Mouse (Mus musculus) mouse embryonic stem cell (cell line): ENCODE data around the gene Nfe2l2.

Experiments
- in situ Hi-C, 2 experiments: fragments of 300-500 bp; cut with MboI; formaldehyde crosslinking; loops; 1 replicate in 1 of 2; 3 replicates in 1 of 2; pipeline ENCODE4 v1.14.3; 2019 to 2020; ENCODE audit warnings: low sequenced_read_pairs in 2 of 2, low pct_unique_long_range_greater_than_20kb in 1 of 2, mixed read lengths in 1 of 2; ENCODE audit not compliant: unreplicated experiment in 1 of 2

Gene Nfe2l2

DNA sequence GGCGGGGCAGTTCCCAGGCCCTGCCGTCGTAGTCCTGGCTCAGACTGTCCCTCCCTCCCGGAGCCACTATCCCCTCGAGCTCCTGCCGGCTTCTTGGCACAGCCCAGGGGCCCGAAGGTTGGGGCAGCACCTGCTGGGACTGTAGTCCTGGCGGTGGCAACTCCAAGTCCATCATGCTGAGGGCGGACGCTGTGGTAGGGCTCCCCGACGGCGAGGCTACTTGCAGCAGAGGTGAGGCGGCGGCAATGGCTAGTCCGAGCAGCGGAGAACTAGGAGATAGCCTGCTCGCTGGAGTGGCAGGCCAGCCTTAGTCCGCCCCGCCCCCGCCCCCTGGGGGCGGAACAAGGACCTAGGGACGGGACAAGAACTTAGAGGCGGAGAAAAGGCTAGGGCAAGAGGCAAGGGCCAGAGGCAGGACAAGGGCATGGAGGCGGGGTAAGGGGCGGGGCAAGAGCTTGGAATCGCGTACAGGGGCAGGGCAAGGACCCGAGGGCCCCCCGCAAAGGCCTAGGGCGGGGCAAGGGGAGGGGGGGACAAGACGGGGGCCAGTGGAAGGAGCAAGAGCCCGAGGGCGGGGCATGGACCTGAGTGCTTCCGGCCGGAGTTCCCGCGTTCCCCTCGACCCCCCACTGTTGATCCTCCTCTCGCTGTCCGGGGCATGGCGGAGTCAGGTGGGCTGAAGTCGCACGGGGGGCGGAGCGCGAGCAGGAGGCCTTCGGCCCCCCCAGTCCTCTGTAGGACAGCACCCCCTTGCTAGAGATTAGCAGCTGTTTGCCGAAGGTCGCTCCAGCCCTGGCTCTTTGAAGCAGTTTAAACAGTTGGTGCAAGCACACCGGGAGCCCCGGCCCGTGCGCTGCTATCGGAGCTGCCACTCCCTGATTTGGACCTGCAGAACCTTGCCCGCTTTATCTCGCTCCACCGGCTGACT is at the start of gene Nfe2l2:
Gene Nfe2l2, minus strand, starts transcription at position 408 of the 928 bp plus-strand sequence.
- in situ Hi-C loops = no loop called here

DNA sequence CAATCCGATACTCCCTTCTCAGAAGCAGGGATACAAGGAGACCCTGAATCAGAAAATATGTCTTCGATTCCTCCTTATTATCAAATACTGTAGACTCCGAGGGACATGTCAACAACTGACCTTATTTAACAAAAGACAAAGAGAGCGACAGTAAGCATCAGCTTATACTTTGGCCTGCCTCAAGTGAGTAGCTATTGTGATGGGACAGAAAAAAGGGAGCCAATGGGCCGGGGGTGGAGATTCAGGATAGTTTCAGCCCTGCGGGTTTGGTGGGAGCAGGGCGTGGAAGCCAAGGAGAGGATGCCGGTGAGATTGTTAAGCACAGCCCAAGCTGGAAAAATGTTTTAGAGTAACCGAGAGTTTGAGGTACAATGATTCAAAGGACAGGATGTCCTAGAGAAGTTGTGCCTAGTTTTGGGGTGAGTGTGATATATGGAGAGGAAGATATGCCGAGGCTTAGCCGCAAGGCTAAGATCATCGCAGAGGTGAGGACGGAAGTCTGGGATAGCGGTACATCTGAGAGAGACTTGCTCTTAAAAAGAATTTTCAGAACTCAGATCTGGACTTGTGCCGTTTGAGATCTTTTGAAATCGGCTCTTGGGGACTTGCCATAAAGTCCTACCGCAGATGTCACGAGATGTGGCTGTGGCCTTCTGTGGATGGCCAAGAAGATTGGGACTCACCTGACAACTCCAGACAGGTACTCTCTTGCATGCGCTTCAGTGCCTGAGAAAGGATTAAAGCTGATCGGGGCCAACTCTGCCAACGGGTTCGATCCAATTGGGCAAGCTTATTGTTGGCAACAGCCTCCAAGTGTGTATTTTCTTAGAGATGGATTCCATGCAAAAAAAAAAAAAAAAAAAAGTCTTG is 48.1 kb upstream of the Nfe2l2 start:
- in situ Hi-C loops = no loop called here

DNA sequence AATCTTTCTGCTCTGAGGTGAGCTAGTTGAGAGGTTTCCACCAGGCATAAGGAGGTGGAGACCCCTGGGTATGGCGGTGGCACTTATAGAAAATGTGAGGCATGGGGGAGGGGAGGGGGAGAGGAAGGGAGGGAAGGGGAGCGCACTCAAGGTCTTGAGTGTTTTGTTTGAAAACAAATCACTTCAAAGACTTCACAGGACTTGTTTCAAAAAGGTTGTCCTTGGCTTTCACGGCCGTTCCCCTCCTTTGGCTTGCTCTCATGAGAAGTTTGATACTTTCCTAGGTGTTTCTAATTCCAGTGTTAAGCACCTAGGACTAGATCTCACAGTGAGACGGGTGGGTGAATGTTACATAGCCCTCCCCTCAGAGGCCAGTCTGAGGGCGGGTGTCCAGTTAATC is 47.5 kb upstream of the Nfe2l2 start:
- in situ Hi-C loops = no loop called here

DNA sequence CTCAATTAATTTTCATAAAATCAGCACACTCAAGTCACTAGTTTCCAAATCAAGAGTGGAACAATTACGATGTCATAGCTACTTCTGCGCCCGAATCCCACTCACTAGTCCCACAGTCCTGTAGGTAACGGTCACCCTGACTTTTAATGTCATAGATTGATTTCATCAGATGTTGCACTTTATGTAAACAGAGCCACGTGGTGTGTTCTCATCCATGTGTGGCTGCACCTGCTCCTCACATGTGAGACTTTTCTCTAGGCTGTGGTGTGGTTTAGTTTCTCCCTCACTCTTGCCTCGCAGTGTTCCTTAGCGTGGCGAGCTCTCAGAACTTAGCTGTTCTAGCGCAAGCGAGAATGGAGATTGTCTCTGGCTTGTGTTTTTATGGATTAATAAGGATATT is 46.4 kb upstream of the Nfe2l2 start:
- in situ Hi-C loops = no loop called here

DNA sequence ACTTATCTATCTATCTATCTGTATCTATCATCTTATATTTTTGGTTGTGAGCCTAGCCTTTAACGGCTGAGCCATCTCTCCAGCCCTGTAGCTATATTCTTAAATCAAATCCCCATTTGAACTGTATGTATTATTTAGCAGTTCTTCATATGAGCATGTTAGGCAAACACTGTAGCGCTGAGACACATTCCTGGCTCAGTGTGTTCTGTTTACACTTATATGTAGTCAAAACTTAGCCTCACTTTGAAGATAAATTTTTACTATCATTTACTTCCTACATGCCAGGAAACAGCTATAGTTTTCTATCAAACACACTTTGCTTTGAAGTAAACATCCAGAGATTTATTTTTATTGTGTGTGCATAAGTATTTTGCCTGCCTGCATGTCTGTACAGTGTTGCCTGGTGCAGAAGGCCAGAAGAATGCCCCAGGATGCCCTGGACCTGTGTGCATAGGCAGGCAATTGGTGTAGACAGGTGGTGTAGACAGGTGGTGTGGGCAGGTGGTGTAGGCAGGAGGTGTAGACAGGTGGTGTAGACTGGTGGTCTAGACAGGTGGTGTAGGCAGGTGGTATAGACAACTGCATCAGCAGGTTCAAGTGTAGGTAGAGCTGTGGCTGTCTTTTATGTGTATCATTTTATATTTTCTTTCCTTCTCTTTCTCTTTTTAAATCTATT is 45.7 kb upstream of the Nfe2l2 start:
- in situ Hi-C loops = no loop called here

DNA sequence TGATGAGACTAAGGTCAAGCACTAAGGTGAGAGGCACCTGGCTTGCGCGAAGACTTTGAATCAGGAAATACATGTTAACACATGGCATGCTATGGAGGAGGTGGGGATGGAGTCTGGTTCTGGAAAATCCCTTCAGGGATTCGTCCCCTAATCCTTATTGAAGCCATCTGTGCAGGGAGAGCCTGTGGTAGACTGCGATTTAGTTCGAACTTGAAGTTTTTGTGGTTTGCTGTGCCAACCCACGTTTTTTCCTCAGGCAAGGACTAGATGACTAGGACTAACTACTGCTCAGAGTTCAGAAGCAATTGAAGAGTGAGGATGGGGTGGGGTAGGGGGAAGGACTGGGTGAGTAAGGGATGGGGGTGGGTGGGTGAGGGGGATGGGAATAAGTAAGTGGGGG is 44.4 kb upstream of the Nfe2l2 start:
- in situ Hi-C loops = no loop called here

DNA sequence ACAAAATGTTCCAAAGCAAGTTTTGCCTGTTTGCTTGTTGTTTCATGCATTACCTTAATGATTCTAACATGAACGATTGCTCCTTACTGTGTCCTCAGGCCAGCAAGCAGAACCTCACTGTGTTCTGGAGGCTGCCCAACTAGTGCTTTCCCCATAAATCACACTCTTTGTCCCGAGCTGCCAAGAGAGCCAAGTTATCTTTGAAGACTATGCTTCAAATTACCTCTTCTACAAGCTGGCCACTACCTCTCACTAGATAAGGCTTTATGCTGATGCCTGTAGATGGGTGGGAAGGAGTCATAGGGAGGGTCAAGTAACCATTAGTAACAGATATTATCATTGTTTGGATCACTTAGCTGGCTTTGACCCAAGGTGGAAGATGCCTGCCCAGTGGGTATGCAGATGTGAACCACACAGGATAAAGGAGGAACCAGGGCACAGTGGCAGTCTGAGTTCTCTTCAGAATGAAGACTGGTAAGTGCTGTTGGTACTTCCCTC is 32.6 kb upstream of the Nfe2l2 start:
- in situ Hi-C loops = no loop called here

DNA sequence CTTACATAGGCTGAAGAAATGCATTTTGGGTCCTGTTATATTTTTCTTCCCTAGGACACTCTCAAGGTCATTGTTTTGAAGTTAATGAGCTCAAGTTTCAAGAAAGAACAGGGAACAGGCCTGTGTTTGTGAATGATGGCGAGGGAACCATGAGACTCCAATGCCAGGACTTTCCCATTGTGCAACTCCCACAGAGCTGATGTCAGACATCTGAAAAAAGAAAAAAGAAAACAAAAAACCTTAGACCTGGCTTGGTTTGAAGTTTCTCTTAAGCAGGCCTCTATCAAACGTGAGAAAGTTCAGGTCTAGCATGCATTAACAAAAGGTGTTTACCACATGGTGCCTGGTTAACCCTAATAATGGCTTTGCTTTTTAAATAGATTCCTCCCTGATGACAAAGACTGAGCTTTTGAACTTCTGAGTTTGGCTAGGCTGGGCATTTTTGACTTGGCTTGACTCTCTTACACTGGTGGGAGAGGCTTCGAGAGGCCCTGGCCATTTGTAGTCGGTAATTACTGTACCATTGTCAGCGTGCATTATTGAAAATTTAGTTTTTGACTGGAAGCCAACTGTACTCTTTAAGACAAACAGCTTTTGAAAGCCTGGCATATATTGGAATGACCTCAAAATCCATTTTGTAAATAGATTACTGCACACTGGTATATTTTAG is 29.9 kb upstream of the Nfe2l2 start:
- in situ Hi-C loops = no loop called here

DNA sequence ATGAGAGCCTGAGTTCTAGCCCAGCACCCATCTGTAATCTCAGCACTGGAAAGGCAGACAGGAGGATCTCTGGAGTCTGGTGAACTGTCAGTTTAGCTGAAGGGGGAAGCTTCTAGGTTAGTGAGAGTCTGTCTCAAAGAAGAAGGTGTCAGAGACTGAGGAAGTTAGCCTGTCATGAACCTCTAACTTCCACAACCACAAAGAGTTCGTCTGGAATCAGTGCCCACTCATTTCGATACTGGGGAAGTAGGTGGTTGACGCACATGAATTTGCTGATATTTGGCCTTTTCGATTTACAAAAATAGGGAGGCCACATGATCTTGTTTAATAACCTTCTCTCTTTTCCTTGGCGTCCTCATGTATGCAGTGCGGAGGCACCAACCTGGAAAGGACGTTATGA is 28.7 kb upstream of the Nfe2l2 start:
- in situ Hi-C loops = no loop called here

DNA sequence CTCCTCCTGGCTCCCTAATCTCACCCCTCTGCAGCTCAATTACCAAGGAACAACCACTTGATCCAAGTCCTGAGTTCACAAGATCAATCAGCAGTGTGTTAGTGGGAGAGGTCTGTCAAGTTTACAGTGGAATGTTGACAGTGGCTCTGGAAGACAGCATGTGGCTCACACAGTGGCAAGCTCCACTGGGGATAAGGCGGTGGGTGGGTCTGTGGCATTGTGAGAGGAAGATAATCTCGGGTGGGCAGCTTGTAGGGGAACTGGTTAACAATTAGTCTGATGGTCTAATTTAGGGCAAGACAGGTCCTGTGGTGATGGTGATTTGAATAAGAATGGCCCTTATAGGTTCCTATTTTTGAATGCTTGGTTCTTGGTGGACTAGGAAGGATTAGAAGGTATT is 27.5 kb upstream of the Nfe2l2 start:
- in situ Hi-C loops = no loop called here

DNA sequence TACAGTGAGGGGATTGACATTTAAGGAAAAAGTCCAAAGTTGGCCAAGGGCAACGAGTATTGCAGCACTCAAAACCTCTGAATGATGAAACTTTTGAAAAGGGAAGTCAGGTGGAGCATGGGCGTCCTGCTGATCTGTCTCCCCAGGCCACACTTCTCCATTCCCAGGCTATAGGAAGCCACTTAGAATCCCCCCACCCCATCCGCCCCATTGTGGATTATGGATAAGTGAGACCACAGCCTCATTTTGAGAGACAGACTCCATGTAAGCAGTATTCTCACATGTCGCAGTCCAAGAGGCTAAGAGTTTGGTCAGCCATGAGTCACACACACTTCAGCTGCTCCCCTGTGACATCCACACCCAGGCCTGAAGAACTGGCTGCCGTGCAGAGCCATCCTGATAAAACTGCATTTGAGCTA is 26.8 kb upstream of the Nfe2l2 start:
- in situ Hi-C loops = no loop called here

DNA sequence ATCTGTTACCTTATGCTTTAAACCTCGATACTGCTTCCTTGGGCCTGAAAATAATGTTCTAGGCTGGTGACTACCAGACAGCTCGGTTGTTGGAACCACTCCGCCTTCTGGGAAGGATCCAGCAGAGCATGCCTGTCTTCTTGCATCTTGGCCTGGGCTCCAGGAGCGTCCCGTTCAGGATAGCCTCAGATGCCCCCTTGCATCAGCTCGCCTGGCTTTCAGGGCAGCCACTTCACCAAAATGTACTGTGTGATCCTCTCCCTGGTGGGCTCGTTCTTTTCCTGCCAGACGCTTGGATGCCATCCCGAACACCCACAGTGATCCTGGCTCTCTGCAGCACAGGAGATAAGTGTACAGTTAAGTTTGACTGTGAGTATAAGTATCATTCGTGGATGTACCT is 25.6 kb upstream of the Nfe2l2 start:
- in situ Hi-C loops = no loop called here

DNA sequence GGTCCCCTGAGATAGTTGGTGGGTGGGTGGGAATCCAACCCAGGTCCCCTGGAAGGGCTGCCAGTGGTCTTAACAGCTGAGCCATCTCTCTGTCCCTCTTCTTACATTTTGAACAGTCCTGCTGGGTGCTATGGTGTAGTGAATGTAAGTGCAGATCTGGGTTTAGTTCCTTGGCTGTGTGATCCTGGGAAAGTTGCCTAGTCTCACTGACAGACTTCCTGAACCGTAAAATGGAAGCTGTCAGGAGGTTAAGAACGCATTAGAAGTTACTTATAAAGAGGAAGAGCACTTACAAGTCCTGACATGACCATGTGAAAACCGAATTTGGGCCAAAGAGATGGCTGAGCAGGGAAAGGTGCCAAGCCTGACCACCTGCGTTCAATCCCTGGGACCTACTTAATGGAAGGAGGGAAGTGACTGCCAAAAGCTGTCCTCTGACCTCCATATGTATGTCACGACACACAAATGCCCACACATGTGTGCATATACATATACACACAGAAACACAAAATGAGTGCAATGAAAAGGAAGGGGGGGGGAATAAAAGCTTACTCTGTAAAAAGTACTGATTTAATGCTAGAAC is 20.5 kb upstream of the Nfe2l2 start:
- in situ Hi-C loops = no loop called here

DNA sequence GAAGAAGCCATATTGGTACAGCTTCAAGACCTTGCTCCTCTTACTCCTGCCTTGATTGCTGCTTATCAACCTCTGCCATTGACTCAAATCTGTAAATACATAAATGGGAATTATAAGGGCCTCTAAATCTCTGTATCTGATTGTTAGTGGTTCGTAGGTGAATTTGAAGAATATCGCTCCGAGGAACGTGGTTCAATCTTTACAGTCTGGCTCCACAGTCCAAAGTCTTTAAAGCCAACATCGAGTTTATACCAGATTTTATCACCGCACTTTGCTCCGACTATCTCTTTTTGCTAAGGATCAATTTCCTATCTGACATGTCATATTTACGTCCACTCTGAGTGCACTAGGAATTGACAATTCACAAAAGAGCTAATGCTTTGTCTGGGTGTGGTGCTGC is 19.0 kb upstream of the Nfe2l2 start:
- in situ Hi-C loops = no loop called here

DNA sequence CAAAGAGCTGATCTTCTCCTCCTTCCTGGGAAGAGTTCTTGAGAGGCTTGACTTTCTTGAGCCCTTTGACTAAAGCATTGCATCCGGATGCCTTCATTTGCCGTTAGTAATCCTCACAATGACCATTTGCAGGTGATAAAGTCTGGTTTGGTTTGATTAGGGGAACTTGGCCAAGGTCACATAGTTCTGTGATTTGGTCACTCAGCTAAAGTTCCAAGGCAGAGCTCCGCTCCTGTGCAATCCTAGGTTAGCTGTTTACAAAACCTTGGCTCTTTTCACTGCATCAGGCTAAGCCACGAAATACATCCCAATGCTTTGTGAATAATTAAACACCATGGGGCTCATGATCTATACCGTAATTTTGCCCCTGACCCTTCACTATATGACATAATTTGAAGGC is 18.5 kb upstream of the Nfe2l2 start:
- in situ Hi-C loops = no loop called here

DNA sequence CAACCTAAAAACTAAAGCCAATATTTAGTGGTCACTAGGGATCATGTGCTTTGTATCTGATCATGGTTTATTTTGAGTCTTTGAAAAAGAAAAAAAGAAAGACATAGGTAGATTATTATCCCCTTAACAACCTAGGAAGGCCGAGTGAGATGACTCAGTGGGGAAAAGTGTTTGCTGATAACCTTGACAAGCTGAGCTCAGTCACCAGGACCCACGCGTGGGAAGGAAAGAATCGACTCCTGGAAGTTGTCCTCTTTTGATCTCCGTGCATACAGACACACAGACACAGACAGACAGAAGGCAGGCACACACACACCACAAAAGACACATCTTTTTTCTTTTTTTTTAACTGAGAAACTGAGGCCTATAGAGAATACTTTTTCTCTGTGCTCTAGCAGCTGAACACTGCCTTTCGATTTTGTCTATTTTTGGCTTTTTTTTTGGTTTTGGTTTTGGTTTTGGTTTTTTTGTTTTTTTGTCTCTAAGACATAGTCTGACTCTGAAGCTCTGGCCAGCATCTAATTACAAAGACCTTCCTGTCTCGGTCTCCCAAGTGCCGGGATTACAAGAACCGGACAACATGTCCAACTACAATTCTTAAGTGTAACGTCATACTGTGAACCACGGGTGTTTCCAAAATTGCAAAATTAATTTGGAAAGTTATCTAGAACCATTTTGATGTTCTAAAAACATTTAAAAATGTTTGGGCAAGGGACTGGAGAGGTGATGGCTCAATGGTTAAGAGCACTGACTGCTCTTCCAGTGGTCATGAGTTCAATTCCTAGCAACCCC is 16.0 kb upstream of the Nfe2l2 start:
- in situ Hi-C loops = no loop called here

DNA sequence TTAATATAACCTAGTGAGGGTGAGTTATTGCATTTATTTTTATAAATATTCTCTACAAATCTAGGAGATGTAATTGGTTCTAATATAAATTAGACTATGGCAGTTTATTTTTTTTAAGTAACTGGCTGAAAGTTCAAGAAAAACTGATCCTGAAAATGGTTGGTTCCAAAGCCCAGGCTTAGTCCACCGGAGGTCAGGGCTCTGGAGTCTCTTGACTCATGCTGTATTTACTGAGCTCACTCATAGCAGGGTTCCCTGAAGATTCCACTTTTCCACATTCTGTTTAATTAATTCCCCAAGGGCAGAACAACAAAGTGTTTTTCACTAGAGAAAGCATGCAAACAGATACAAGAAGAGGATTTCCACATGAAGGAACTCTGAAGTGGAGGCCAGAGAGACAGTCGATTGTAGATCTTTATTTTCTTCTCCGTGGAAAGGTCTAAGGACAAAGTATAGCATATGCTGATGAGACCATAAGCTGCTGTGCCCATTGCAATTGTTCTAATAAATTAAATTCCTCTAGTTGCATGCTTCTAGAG is 15.0 kb upstream of the Nfe2l2 start:
- in situ Hi-C loops = no loop called here
